Mouse (Mus musculus) testis, adult 2 months (tissue): Measurements from ENCODE around the gene Arhgap15. TPM values are rescaled to one million over a fixed set of nuclear protein-coding genes. Genes with fewer than 3 reads are reported as not detected.

ENCODE experiments used
- H3K27ac ChIP-seq: fragments of 200-500 bp; 2 replicates; pipeline ENCODE4 v1.5.1; 2012; ENCODE audit warnings: low read depth, low read length; ENCODE audit not compliant: control insufficient read depth, insufficient read depth
- H3K27me3 ChIP-seq: fragments of 200-500 bp; 2 replicates; pipeline ENCODE4 v1.6.1; 2012; ENCODE audit warnings: mild to moderate bottlenecking, low read length, moderate library complexity; ENCODE audit not compliant: control insufficient read depth, insufficient read depth
- H3K36me3 ChIP-seq: fragments of 200-500 bp; 2 replicates; pipeline ENCODE4 v1.6.1; 2012; ENCODE audit warnings: mild to moderate bottlenecking, low read length; ENCODE audit not compliant: control insufficient read depth, insufficient read depth
- H3K4me1 ChIP-seq: fragments of 200-500 bp; 2 replicates; pipeline ENCODE4 v1.6.1; 2012; ENCODE audit warnings: low read length; ENCODE audit not compliant: control insufficient read depth, insufficient read depth
- H3K4me3 ChIP-seq: fragments of 200-500 bp; 2 replicates; pipeline ENCODE4 v1.5.1; 2012; ENCODE audit warnings: low read depth, mild to moderate bottlenecking, low read length, moderate library complexity, mixed read lengths; ENCODE audit not compliant: control insufficient read depth
- CTCF ChIP-seq: fragments of 200-500 bp; IDR thresholded peaks from 2 replicates; pipeline ENCODE4 v1.5.1; 2012; ENCODE audit warnings: low read depth, mild to moderate bottlenecking, inconsistent platforms, low read length, moderate library complexity; ENCODE audit not compliant: control insufficient read depth, insufficient read depth, insufficient replicate concordance
- POLR2A ChIP-seq: fragments of 200-500 bp; IDR thresholded peaks from 2 replicates; pipeline ENCODE4 v1.6.1; 2012; ENCODE audit warnings: low read depth, mild to moderate bottlenecking, inconsistent platforms, low read length, moderate library complexity; ENCODE audit not compliant: control insufficient read depth
- polyA plus RNA-seq: library from polyadenylated mRNA; depleted of rRNA; stranded (reverse); fragments of >200 nt; gene quantifications from 2 replicates; pipeline ENCODE4 v1.2.3, GENCODE M21; 2012

Arhgap15 gene
- polyA plus RNA-seq, 1 experiment = 0.43 TPM

DNA sequence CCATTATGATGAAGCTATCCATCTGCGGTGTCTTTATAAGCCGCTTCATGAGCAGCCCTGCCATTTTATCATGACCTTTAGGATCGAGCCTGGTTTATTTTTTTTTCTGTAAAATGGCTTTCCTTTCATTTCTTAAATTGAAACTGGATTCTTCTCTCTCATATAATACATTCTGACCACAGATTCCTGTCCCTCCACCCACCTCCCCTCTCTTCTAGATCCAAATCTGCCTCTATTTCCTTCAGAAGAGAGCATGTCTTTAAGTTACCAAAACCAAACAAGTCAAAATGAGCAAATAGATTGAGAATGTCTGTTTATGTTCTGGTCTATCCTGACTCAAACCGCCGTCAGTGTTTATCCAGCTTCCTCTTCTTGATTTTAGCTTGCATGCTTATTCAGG lies 46.1 kb downstream of the Arhgap15 start:
- Histone ChIP-seq H3K27ac (no peak overlapping the region), H3K27me3 (no peaks in the 10 kb centered on the region), H3K36me3 (no peaks in the 10 kb centered on the region), H3K4me3 (no peak overlapping the region), H3K4me1 (no peaks in the 10 kb centered on the region)
- TF ChIP-seq CTCF (no peak), POLR2A (no peak)

- TF ChIP-seq CTCF = no peak
- TF ChIP-seq POLR2A = no peak
- no peaks in the 10 kb centered on the region for H3K27me3 ChIP-seq
- no peak overlapping the region for H3K27ac ChIP-seq
- no peak overlapping the region for H3K4me3 ChIP-seq
- no peaks in the 10 kb centered on the region for H3K36me3 ChIP-seq
- H3K4me1 ChIP-seq = no peaks in the 10 kb centered on the region
Observed at GRCm38 (mm10) chr2:43796448-43796847, 47.8 kb downstream of the Arhgap15 start.

- TF ChIP-seq POLR2A (no peak), CTCF (no peak)
- Histone ChIP-seq H3K4me3 (no peak overlapping the region), H3K27me3 (no peaks in the 10 kb centered on the region), H3K4me1 (no peaks in the 10 kb centered on the region), H3K36me3 (no peaks in the 10 kb centered on the region), H3K27ac (no peak overlapping the region)
Observed at GRCm38 (mm10) chr2:43805960-43806744, 57.5 kb downstream of the Arhgap15 start.

DNA sequence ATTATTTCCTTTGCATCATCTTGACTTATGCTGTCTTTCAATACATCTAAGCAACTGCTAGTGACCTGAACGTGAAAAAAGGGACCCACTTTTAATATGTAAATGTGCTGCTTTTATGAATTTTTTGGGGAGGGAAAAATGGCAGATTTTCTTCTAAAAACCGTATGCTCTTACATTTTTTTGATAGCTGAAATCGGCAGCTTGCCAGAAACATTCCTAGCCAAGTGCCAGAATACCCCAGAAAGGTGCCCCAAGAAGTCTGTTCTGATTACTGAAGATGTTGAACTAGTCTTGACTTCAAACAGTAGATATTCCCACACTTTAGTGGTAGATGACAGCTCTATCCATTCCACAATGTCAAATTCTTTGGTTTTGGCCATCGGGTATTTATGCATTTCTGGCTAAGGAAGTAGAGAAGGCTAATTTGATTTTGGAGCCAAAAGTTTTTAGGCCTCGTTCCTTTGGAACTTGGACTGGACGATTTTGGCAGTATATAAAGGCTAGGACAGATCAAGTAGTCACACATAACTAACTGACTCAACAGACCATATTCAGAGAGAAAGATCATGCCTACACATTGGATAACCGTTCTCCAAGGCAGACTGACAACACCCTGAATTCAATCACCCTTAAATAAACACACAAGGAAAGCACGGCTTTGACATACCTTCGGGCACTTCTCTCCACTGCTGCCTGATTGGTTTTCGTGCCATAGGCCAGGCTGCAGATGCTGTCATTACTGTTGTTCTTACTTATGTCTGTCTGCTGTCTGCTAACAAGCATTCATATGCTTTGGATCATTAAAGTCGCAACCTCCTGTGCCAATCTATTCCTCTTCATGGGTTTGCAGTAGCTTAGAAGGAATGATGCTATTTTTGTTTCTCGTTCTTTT lies 67.5 kb downstream of the Arhgap15 start:
- Histone ChIP-seq H3K4me3 (no peak overlapping the region), H3K27me3 (no peaks in the 10 kb centered on the region), H3K27ac (no peak overlapping the region), H3K4me1 (no peaks in the 10 kb centered on the region), H3K36me3 (no peaks in the 10 kb centered on the region)
- TF ChIP-seq POLR2A (no peak), CTCF (no peak)

DNA sequence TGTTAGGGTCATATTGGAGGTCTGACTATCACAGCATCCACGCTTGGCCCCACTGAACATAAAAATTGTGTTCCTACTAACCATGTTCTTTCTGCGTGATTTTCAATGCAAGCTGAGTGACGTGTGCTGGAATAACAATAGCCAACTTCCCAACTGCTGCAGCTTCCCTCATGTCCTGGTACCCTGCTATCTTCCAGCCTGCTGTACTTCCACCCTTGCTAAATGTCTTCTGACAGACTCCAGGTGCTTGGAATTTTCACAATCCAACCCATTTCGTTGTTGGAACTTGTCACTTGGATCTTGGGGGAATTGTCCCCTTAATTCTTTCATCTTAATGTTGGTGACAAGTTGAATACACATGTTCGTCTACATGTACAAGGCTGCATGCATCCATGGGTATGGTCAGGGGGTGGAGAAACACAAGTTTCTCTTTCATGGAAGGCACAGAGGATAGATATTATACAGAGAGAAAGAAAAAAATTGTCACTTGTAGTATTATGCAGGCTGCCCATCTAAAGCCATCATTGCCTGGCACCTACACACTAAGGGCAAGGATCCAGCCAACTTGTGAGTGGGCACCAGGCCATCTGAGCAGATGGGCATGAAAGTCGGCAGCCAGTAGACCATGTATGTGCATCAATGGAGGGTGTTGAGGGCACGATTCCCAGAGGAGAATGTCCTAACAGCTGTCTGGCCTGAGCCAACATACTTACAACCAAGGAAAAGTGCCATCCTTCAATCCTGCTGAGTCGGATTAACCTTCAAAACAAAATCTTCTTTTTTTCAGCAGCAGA lies 68.4 kb downstream of the Arhgap15 start:
- Histone ChIP-seq H3K4me1 (no peaks in the 10 kb centered on the region), H3K4me3 (no peak overlapping the region), H3K27ac (no peak overlapping the region), H3K36me3 (no peaks in the 10 kb centered on the region), H3K27me3 (no peaks in the 10 kb centered on the region)
- TF ChIP-seq POLR2A (no peak), CTCF (no peak)

GRCm38 (mm10) chr2:43835931-43836330 lies 87.3 kb downstream of the Arhgap15 start:
- no peak for TF ChIP-seq POLR2A
- TF ChIP-seq CTCF = no peak
- H3K4me1 ChIP-seq = no peaks in the 10 kb centered on the region
- H3K27me3 ChIP-seq = no peaks in the 10 kb centered on the region
- no peak overlapping the region for H3K4me3 ChIP-seq
- H3K27ac ChIP-seq = no peak overlapping the region
- H3K36me3 ChIP-seq = no peaks in the 10 kb centered on the region

DNA sequence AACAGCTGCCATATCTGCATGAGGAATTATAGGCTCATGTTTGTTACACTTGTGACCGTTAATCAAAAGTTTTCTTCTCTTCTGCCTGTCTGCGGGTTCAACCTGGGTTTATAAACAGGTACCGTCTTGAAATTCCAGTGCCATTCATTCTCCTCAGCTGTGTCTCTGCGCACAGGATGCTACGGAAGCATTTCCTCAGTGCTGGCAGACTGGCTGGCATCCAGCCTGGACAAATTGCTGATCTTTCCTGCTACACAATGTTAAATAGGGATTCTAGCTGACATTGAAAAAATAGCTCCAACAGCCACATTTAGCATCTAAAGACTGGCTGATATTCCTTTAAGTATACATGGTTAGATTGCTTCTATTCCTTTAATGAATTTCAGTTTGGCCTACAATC lies 93.0 kb downstream of the Arhgap15 start:
- H3K36me3 ChIP-seq = no peaks in the 10 kb centered on the region
- H3K27ac ChIP-seq = no peak overlapping the region
- no peak overlapping the region for H3K4me3 ChIP-seq
- TF ChIP-seq POLR2A (no peak), CTCF (no peak)
- no peaks in the 10 kb centered on the region for H3K4me1 ChIP-seq
- no peaks in the 10 kb centered on the region for H3K27me3 ChIP-seq
